Comparison of ENCODE assay signal across 16 mouse cellular contexts in the genomic region with DNA sequence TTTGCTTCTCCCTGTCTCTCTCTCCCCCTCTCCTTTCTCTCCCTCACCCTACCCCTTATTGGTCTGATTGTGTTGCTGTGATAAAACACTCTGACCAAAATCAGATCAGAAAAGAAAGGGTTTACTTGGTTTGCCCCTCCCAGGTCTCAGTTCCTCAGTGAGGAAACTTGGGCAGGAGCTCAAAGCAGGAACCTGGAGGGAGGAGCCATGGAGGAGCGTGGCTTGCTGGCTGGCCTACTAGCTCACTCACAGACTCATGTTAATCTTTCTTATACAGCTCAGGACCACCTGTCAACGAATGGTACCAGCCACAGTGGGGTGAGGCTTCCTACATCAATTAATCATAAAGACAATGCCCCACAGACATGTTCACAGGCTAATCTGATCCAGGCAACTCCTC.
"Had no signal": no experiment of that assay in that cellular context is flagged by ENCODE, and none has a peak within 500 bp of the region (broad histone marks: within the 10 kb centered on the region; RNA-seq: fewer than 3 reads in every experiment).

No protein-coding gene starts in this region.

- H3K9me3 ChIP-seq: limb, embryonic 12.5 days; limb, embryonic 15.5 days; midbrain, embryonic 12.5 days had no signal

- H3K4me1 ChIP-seq: limb, embryonic 12.5 days; limb, embryonic 15.5 days; midbrain, embryonic 12.5 days had no signal

- H3K27me3 ChIP-seq: limb, embryonic 12.5 days; limb, embryonic 15.5 days; midbrain, embryonic 12.5 days had no signal

- DNase-seq: kidney, adult 18-20 months; kidney, adult 9 months; kidney, postnatal 36 days; layer of hippocampus, postnatal 36 days; liver, postnatal 0 days; lung, embryonic 14.5 days; lung, postnatal 36 days; thymus, postnatal 25 days had no signal

- H3K27ac ChIP-seq: kidney, postnatal 0 days; left cerebral cortex, adult 2 months; limb, embryonic 12.5 days; limb, embryonic 15.5 days; liver, embryonic 14.5 days; midbrain, embryonic 12.5 days had no signal

- H3K4me3 ChIP-seq: left cerebral cortex, adult 2 months; limb, embryonic 12.5 days; limb, embryonic 15.5 days; midbrain, embryonic 12.5 days had no signal

- H3K36me3 ChIP-seq: limb, embryonic 12.5 days; limb, embryonic 15.5 days; midbrain, embryonic 12.5 days had no signal

- ATAC-seq: liver, postnatal 0 days; lung, postnatal 0 days; midbrain, embryonic 16.5 days had no signal
